Mouse (Mus musculus): ENCODE data around the gene 6430548M08Rik.

DNA sequence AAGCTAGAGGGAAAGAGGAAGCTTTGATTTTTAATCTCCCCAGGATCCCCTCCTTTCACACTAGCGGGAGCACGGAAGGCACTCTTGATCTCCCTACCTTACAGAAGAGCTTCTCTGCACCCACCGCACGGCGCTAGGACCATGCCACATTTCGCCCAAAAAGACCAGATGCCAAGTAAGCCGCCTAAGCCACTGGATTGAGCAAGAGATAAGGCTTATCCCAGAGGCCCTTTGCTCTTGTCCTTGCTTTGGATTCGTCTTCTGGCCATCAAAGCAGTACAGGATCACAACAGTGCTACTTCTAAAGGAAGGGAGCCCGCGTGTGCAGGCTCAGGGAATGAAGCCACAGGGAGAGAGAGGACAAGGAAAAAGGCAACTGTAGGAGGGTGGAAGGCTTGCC is 19.2 kb upstream of the 6430548M08Rik start:
- TF ChIP-seq CHD2 (IDR thresholded peaks at IDR 0.05; ENCODE audit: low read depth, low read length) (no peak), MAFK (IDR thresholded peaks at IDR 0.05; ENCODE audit: insufficient read depth, low read depth, low read length) (no peak), HCFC1 (IDR thresholded peaks at IDR 0.05; ENCODE audit: borderline replicate concordance, insufficient read depth, low read length) (no peak), ZC3H11A (IDR thresholded peaks at IDR 0.05; ENCODE audit: borderline replicate concordance, low read depth, low read length) (no peak), ZNF384 (IDR thresholded peaks at IDR 0.05; ENCODE audit: low read depth, low read length) (no peak)
